Mouse (Mus musculus) CH12.LX (cell line): Measurements from ENCODE around the gene Ssbp3. TPM values are rescaled to one million over a fixed set of nuclear protein-coding genes. Genes with fewer than 3 reads are reported as not detected.
A peak's percentile ranks its signal among the peaks of the same experiment; 100 is the strongest.

Experiments used
- DNase-seq: peaks from one replicate; pipeline ENCODE4 v3.0.0-alpha.2; 2013; ENCODE audit errors: extremely low read depth
- H3K27ac ChIP-seq: 2 replicates; pipeline ENCODE4 v1.5.1; 2012; ENCODE audit warnings: low read depth, mild to moderate bottlenecking, control low read depth, moderate library complexity; ENCODE audit not compliant: insufficient read depth
- H3K27me3 ChIP-seq: replicated peaks from 2 replicates; pipeline ENCODE3; 2012; ENCODE audit warnings: inconsistent platforms
- H3K36me3 ChIP-seq, 2 experiments: replicated peaks in 1 of 2; 2 replicates each; pipeline versions ENCODE3 to v1.6.1; 2012; ENCODE audit warnings: inconsistent platforms in 1 of 2, low read length in 1 of 2, mild to moderate bottlenecking in 1 of 2, mixed read lengths in 1 of 2, moderate library complexity in 1 of 2; ENCODE audit not compliant: control insufficient read depth in 1 of 2, insufficient read depth in 1 of 2
- H3K4me1 ChIP-seq, 2 experiments: 2 replicates each; pipeline ENCODE4 v1.6.1; 2012; ENCODE audit warnings: inconsistent platforms in 1 of 2, moderate library complexity in 1 of 2; ENCODE audit not compliant: insufficient read depth in 2 of 2, control insufficient read depth in 1 of 2
- H3K4me2 ChIP-seq: 2 replicates; pipeline ENCODE4 v1.6.1; 2012; ENCODE audit warnings: low read depth, mild to moderate bottlenecking, control low read depth; ENCODE audit not compliant: poor library complexity, insufficient read depth, severe bottlenecking
- H3K4me3 ChIP-seq, 3 experiments: fragments of 150-350 bp in 1 of 3; sonication (generic) in 1 of 3; replicated peaks in 1 of 3; 2 replicates each; pipeline versions ENCODE3 to v1.5.1; 2011 to 2012; ENCODE audit warnings: low read depth in 2 of 3, low read length in 2 of 3, mild to moderate bottlenecking in 2 of 3, moderate library complexity in 2 of 3, control low read depth in 1 of 3, improper control_type of control experiment in 1 of 3, inconsistent platforms in 1 of 3, mixed read lengths in 1 of 3; ENCODE audit not compliant: poor library complexity in 1 of 3
- H3K79me2 ChIP-seq: replicated peaks from 2 replicates; pipeline ENCODE4 v1.6.1; 2012; ENCODE audit warnings: mild to moderate bottlenecking, moderate library complexity; ENCODE audit not compliant: control insufficient read depth, poor library complexity, insufficient read depth, severe bottlenecking; ENCODE audit errors: extremely low read depth
- H3K9ac ChIP-seq: 2 replicates; pipeline ENCODE4 v1.6.1; 2012; ENCODE audit warnings: low read depth, mild to moderate bottlenecking, control low read depth, moderate library complexity; ENCODE audit not compliant: insufficient read depth
- H3K9me3 ChIP-seq: replicated peaks from 2 replicates; pipeline ENCODE3; 2012; ENCODE audit warnings: low read length, inconsistent platforms, mixed read lengths
- CHD1 ChIP-seq: IDR thresholded peaks from 2 replicates; pipeline ENCODE4 v1.6.1; 2012; ENCODE audit warnings: low read depth, low read length, improper control_type of control experiment, inconsistent platforms
- CHD2 ChIP-seq: IDR thresholded peaks from 2 replicates; pipeline ENCODE4 v1.6.1; 2011; ENCODE audit warnings: low read length, improper control_type of control experiment
- CTCF ChIP-seq, 2 experiments: IDR thresholded peaks in 1 of 2; conservative IDR thresholded peaks in 1 of 2; 2 replicates each; pipeline ENCODE4 v1.5.1; 2011 to 2012; ENCODE audit warnings: low read depth in 2 of 2, low read length in 2 of 2, improper control_type of control experiment in 1 of 2, inconsistent platforms in 1 of 2, mild to moderate bottlenecking in 1 of 2, moderate library complexity in 1 of 2
- ELF1 ChIP-seq: IDR thresholded peaks from 2 replicates; pipeline ENCODE4 v1.6.1; 2014; ENCODE audit warnings: low read depth, mild to moderate bottlenecking, inconsistent platforms, low read length, improper control_type of control experiment
- EP300 ChIP-seq: IDR thresholded peaks from 2 replicates; pipeline ENCODE4 v1.6.1; 2011; ENCODE audit warnings: low read length, improper control_type of control experiment
- ETS1 ChIP-seq: conservative IDR thresholded peaks from 2 replicates; pipeline ENCODE4 v1.6.1; 2012; ENCODE audit warnings: low read depth, mild to moderate bottlenecking, inconsistent platforms, low read length, improper control_type of control experiment, moderate library complexity
- GABPA ChIP-seq: IDR thresholded peaks from 2 replicates; pipeline ENCODE4 v1.6.1; 2012; ENCODE audit warnings: low read depth, low read length, improper control_type of control experiment, inconsistent platforms; ENCODE audit not compliant: insufficient replicate concordance
- IRF4 ChIP-seq: IDR thresholded peaks from 2 replicates; pipeline ENCODE4 v1.6.1; 2014; ENCODE audit warnings: low read depth, mild to moderate bottlenecking, inconsistent platforms, low read length, improper control_type of control experiment
- JUN ChIP-seq: IDR thresholded peaks from 2 replicates; pipeline ENCODE4 v1.6.1; 2011; ENCODE audit warnings: low read depth, mild to moderate bottlenecking, low read length, improper control_type of control experiment, moderate library complexity; ENCODE audit not compliant: insufficient read depth
- MAFK ChIP-seq: IDR thresholded peaks from 2 replicates; pipeline ENCODE4 v1.6.1; 2011; ENCODE audit warnings: low read length, improper control_type of control experiment; ENCODE audit not compliant: insufficient replicate concordance
- MAX ChIP-seq: IDR thresholded peaks from 2 replicates; pipeline ENCODE4 v1.6.1; 2011; ENCODE audit warnings: low read length, improper control_type of control experiment
- MAZ ChIP-seq: IDR thresholded peaks from 2 replicates; pipeline ENCODE4 v1.6.1; 2012; ENCODE audit warnings: low read depth, mild to moderate bottlenecking, inconsistent platforms, low read length, improper control_type of control experiment, moderate library complexity
- MEF2A ChIP-seq: IDR thresholded peaks from 2 replicates; pipeline ENCODE4 v1.6.1; 2014; ENCODE audit warnings: low read depth, mild to moderate bottlenecking, inconsistent platforms, low read length, improper control_type of control experiment, borderline replicate concordance
- NELFE ChIP-seq: IDR thresholded peaks from 2 replicates; pipeline ENCODE4 v1.6.1; 2011; ENCODE audit warnings: low read depth, low read length, improper control_type of control experiment
- NRF1 ChIP-seq: IDR thresholded peaks from 2 replicates; pipeline ENCODE4 v1.6.1; 2014; ENCODE audit warnings: low read depth, mild to moderate bottlenecking, inconsistent platforms, low read length, improper control_type of control experiment, moderate library complexity
- POLR2A ChIP-seq: IDR thresholded peaks from 2 replicates; pipeline ENCODE4 v1.6.1; 2011; ENCODE audit warnings: low read depth, mild to moderate bottlenecking, improper control_type of control experiment, low read length
- POLR2AphosphoS2 ChIP-seq: IDR thresholded peaks from 2 replicates; pipeline ENCODE4 v1.6.1; 2011; ENCODE audit warnings: low read depth, low read length, improper control_type of control experiment
- RAD21 ChIP-seq: IDR thresholded peaks from 2 replicates; pipeline ENCODE4 v1.6.1; 2011; ENCODE audit warnings: low read depth, mild to moderate bottlenecking, low read length, improper control_type of control experiment, moderate library complexity
- SMC3 ChIP-seq: IDR thresholded peaks from 2 replicates; pipeline ENCODE4 v1.6.1; 2011; ENCODE audit warnings: low read depth, low read length, improper control_type of control experiment
- TBP ChIP-seq: conservative IDR thresholded peaks from 2 replicates; pipeline ENCODE4 v1.6.1; 2011; ENCODE audit warnings: low read depth, low read length, improper control_type of control experiment
- USF1 ChIP-seq: IDR thresholded peaks from 2 replicates; pipeline ENCODE4 v1.6.1; 2014; ENCODE audit warnings: low read depth, mild to moderate bottlenecking, inconsistent platforms, low read length, improper control_type of control experiment
- USF2 ChIP-seq: conservative IDR thresholded peaks from 2 replicates; pipeline ENCODE4 v1.6.1; 2011; ENCODE audit warnings: low read depth, low read length, improper control_type of control experiment
- ZC3H11A ChIP-seq: IDR thresholded peaks from 2 replicates; pipeline ENCODE4 v1.6.1; 2012; ENCODE audit warnings: low read depth, mild to moderate bottlenecking, inconsistent platforms, low read length, improper control_type of control experiment
- ZMIZ1 ChIP-seq: IDR thresholded peaks from 2 replicates; pipeline ENCODE4 v1.6.1; 2012; ENCODE audit warnings: low read depth, mild to moderate bottlenecking, inconsistent platforms, low read length, improper control_type of control experiment
- dilution Hi-C: fragments of 300-500 bp; cut with MboI; formaldehyde crosslinking; loops from 2 replicates; pipeline ENCODE4 v1.14.3; 2020; ENCODE audit warnings: low sequenced_read_pairs; ENCODE audit not compliant: extremely low pct_unique_long_range_greater_than_20kb, extremely low pct_ligation_motif_present
- in situ Hi-C: fragments of 300-500 bp; cut with MboI; formaldehyde crosslinking; loops from 3 replicates; pipeline ENCODE4 v1.14.3; 2019; ENCODE audit warnings: low sequenced_read_pairs, low pct_ligation_motif_present, low pct_unique_long_range_greater_than_20kb, mixed read lengths
- polyA plus RNA-seq: library from polyadenylated mRNA; unstranded; fragments of >175 nt; gene quantifications from 2 replicates; pipeline ENCODE4 v1.2.1, GENCODE M21; 2012; ENCODE audit warnings: low read depth; ENCODE audit not compliant: insufficient read length
- total RNA-seq, 2 experiments: library from RNA; depleted of rRNA; stranded (reverse); fragments of 300-350 nt in 1 of 2; fragments of >200 nt in 1 of 2; gene quantifications; 2 replicates each; pipeline ENCODE4 v1.2.3; 2012 to 2014

Ssbp3 gene
- total and polyA plus RNA-seq, 3 experiments, result 32.4 to 129 (median 76.5) TPM

DNA sequence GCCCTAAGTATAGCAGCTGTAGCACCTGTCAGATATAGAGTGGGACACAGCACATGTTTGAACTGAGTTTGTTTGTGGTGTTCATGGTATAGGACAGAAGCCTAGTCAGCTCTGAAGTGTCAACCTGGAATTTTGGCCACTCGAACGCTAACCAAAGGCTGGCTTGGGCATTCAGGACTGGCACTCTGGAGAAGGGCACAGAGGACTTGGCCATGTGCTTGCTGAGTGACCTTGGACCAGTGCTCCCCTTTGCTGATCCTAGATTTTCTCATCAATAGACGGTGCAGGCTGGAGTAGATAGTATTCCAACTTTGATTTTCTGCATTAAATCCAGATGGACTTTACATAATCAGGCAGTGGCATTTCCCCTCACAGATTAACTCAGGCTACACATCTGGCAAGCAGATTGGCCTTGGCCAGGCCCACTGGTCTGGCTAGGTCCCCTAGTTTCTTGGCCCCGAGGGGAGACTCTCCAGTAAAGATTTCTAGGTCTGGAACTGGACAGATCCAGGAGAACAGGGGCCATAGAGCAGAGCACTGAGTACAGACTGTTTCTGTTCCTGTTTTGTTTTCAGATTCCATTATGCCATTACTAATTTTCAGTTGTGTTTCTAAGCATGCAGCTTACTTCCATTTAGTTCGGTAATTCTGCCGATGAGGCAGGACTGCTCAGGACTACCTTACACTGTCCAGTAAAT, 102.8 kb downstream of the Ssbp3 start:
- no peaks in the 10 kb centered on the region for H3K27me3 ChIP-seq
- H3K27ac ChIP-seq, result no peak overlapping the region
- H3K36me3 ChIP-seq, result peaks cover 10 to 95% of the 10 kb centered on the region in 2 experiments
- peaks cover 19 to 75% of the 10 kb centered on the region in 2 experiments for H3K4me1 ChIP-seq
- no peaks in the 10 kb centered on the region for H3K9me3 ChIP-seq
- H3K4me3 ChIP-seq, result no peak overlapping the region
- in situ Hi-C loops (no loop called here), dilution Hi-C loops (no loop called here)
- H3K9ac ChIP-seq, result no peak overlapping the region
- H3K79me2 ChIP-seq, result no peaks in the 10 kb centered on the region
- peak; percentile 53; the same call in 1 of the 2 replicates for TF ChIP-seq EP300
- no peak for TF ChIP-seq CHD2
- no peak for TF ChIP-seq GABPA
- TF ChIP-seq ZC3H11A, result no peak
- TF ChIP-seq POLR2A, result no peak
- TF ChIP-seq MAFK, result no peak
- peak; percentile 60 for TF ChIP-seq IRF4
- no peak for TF ChIP-seq MEF2A
- TF ChIP-seq POLR2AphosphoS2, result no peak
- TF ChIP-seq, all 38 proteins: peak for 2
- no peak overlapping the region for H3K4me2 ChIP-seq
- no peak for DNase-seq

DNA sequence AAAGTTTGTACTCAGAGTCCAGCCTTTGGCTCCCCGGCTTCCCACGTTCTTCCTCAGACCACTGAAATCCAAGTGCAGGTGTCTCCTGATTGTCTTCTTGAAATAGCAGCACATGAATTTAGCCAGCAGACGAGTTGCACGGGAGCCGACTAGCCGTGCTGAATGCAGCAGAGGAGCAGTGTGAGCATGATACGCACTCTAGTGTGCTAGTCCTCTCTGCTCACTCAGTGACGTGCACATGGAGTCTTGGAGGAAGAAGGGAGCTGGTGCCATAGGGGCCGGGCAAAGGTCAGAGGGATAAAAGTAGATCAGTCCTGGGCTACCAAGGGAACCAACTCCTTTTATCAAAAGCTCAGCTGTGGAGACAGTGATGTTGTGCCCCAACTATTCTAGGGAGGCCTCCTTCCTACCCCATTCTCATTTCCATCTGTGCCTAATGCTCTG, 103.3 kb downstream of the Ssbp3 start:
- no peak for DNase-seq
- Histone ChIP-seq H3K4me1 (peaks cover 19 to 80% of the 10 kb centered on the region in 2 experiments), H3K4me2 (no peak overlapping the region), H3K9me3 (no peaks in the 10 kb centered on the region), H3K27ac (no peak overlapping the region), H3K27me3 (no peaks in the 10 kb centered on the region), H3K36me3 (peaks cover 10 to 95% of the 10 kb centered on the region in 2 experiments), H3K4me3 (no peak overlapping the region), H3K79me2 (no peaks in the 10 kb centered on the region), H3K9ac (no peak overlapping the region)
- in situ Hi-C loops, result no loop called here
- TF ChIP-seq CTCF (conservative IDR thresholded peaks at IDR 0.05 in 1 of 2, IDR thresholded peaks at IDR 0.05 in 1 of 2; ENCODE audit: low read depth in 2 of 2, low read length in 2 of 2) (no peak), MAFK (no peak), USF2 (no peak), TBP (no peak), NELFE (no peak)
- dilution Hi-C loops, result no loop called here

DNA sequence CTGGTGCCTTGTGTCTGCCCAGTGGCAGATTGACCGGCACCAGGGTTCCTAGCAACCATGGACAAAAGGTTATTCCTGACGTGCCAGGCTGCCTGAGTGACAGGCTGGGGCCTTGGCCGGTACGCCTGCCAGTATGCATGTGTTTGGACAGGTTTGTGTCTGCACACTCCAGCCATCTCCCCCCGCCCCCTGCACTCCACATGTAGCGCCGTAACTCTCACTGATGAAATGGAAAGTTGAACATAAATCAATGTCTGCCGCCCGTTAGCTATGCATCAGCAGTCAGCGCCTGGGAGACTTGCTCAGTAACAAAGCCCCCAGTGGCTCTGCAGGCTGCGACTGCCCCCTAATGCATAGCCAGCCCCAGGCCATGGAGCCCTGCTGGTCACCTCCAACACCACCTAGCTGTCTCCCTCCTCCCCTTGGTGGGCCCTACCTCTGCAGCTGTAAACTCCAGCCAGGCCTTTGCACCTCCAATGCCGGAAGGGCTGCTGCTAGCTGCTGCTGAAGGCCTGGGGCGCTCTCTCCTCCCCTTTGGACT, 105.5 kb downstream of the Ssbp3 start:
- no peak overlapping the region for H3K4me3 ChIP-seq
- in situ Hi-C loops, result no loop called here
- dilution Hi-C loops, result no loop called here
- no peaks in the 10 kb centered on the region for H3K27me3 ChIP-seq
- H3K27ac ChIP-seq, result no peak overlapping the region
- no peaks in the 10 kb centered on the region for H3K79me2 ChIP-seq
- no peaks in the 10 kb centered on the region for H3K9me3 ChIP-seq
- H3K9ac ChIP-seq, result no peak overlapping the region
- DNase-seq, result peak; percentile 71
- H3K36me3 ChIP-seq, result peaks cover 0 to 90% of the 10 kb centered on the region in 2 experiments
- H3K4me1 ChIP-seq, result peaks cover 19 to 99% of the 10 kb centered on the region in 2 experiments
- H3K4me2 ChIP-seq, result no peak overlapping the region
- TF ChIP-seq JUN (no peak), CHD1 (no peak), ETS1 (peak; percentile 60), ZMIZ1 (no peak), CTCF (conservative IDR thresholded peaks at IDR 0.05 in 1 of 2, IDR thresholded peaks at IDR 0.05 in 1 of 2; ENCODE audit: low read depth in 2 of 2, low read length in 2 of 2) (peak in 1 of 2 experiments; percentile 33; a peak in 1 of 4 replicates), NELFE (no peak), NRF1 (no peak), SMC3 (no peak), ELF1 (no peak), POLR2A (no peak), MAX (no peak), USF1 (no peak), IRF4 (no peak), RAD21 (peak; percentile 16), ZC3H11A (no peak), MAZ (0 out of 2 replicates have a peak, but pooled peaks have one; percentile 13)
